Mouse (Mus musculus) G1E (cell line): ENCODE measurements around the gene Prok2.

Source experiments
- CTCF ChIP-seq: IDR thresholded peaks from 2 replicates; pipeline ENCODE4 v1.5.1; 2012; ENCODE audit warnings: low read depth, low read length, inconsistent platforms, mixed read lengths
- GATA1 ChIP-seq: IDR thresholded peaks from 2 replicates; pipeline ENCODE4 v1.6.1; 2012; ENCODE audit warnings: borderline replicate concordance, low read length, inconsistent platforms, mixed read lengths
- GATA2 ChIP-seq: IDR thresholded peaks from 2 replicates; pipeline ENCODE4 v1.6.1; 2012; ENCODE audit warnings: low read depth, low read length, inconsistent platforms, borderline replicate concordance
- POLR2AphosphoS5 ChIP-seq: IDR thresholded peaks from 2 replicates; pipeline ENCODE4 v1.6.1; 2012; ENCODE audit warnings: low read depth, low read length, inconsistent platforms; ENCODE audit not compliant: insufficient replicate concordance

DNA sequence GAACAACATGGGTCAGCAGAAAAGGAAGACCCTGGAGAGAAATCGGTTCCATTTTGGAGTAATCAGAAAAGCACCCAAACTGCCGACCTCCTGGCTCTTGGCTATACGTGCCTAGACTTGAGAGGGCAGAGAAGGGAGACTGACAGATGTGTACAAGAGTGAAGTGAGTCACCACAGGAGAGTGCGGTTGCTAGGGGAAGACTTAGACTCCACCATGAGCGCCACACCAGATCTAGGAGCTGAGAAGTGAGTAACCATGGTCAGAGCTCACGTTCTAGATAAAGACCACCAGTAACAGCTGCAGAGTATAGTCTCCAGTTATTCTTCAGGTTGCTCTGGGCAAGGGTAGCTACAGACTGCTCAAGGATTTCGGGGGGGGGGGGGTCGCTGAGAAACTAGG, 63.0 kb downstream of the Prok2 start:
- TF ChIP-seq CTCF (no peak), POLR2AphosphoS5 (no peak), GATA1 (no peak), GATA2 (no peak)
